Mouse (Mus musculus) central nervous system, embryonic 18 days (tissue): ENCODE data around the gene Apol10a. TPM values are rescaled to one million over a fixed set of nuclear protein-coding genes. Genes with fewer than 3 reads are reported as not detected.

ENCODE experiments used
- polyA plus RNA-seq: library from polyadenylated mRNA; depleted of rRNA; stranded (reverse); fragments of >200 nt; gene quantifications from 2 replicates; pipeline ENCODE4 v1.2.3, GENCODE M21; 2012; rRNA removed

The Apol10a gene
- not detected in 2 replicates for polyA plus RNA-seq

GRCm38 (mm10) chr15:77476693-77477092, at the start of gene Apol10a:
Apol10a (plus strand) TSS chr15:77477047.

GRCm38 (mm10) chr15:77447392-77447791, 29.5 kb upstream of the Apol10a start, which contains the start of gene Apol7b:
Apol7b (minus strand) TSS chr15:77447492.

GRCm38 (mm10) chr15:77507966-77508365, 31.1 kb downstream of the Apol10a start, which contains the start of gene Apol11a:
Apol11a (plus strand) TSS chr15:77508271.

GRCm38 (mm10) chr15:77533216-77533615, 56.4 kb downstream of the Apol10a start, which contains the start of gene Apol7c:
Apol7c (minus strand) TSS chr15:77533316.

Other genes with a start within 250 kb of the Apol10a start
- gene Rbfox2, start 170.0 kb upstream of the Apol10a start, polyA plus RNA-seq, result 370 and 378 TPM in 2 replicates
- gene Apol7a, start 77.9 kb upstream of the Apol10a start, polyA plus RNA-seq, result 0.14 and 0.19 TPM in 2 replicates
- 0.28 and 0.67 TPM in 2 replicates for gene Apol9a, start 65.9 kb upstream of the Apol10a start, polyA plus RNA-seq
- gene Apol7b, start 29.6 kb upstream of the Apol10a start, polyA plus RNA-seq, result 0.05 TPM in 1 of 2 replicates, not detected in the other
- gene Apol11a, start 31.2 kb downstream of the Apol10a start, polyA plus RNA-seq, result not detected in 2 replicates
- gene Apol7c, start 56.3 kb downstream of the Apol10a start, polyA plus RNA-seq, result not detected in 2 replicates
- not detected in 2 replicates for gene 1700025B11Rik, start 84.8 kb downstream of the Apol10a start, polyA plus RNA-seq
- 0.03 and 0.05 TPM in 2 replicates for gene Apol10b, start 119.1 kb downstream of the Apol10a start, polyA plus RNA-seq
- gene Gm36245, start 122.2 kb downstream of the Apol10a start, polyA plus RNA-seq, result not detected in 2 replicates
- not detected in 2 replicates for gene Apol11b, start 166.2 kb downstream of the Apol10a start, polyA plus RNA-seq
- gene Apol7e, start 221.8 kb downstream of the Apol10a start, polyA plus RNA-seq, result 0.04 TPM in 2 replicates